23 mouse cellular contexts compared by ENCODE assay signal in the genomic region with DNA sequence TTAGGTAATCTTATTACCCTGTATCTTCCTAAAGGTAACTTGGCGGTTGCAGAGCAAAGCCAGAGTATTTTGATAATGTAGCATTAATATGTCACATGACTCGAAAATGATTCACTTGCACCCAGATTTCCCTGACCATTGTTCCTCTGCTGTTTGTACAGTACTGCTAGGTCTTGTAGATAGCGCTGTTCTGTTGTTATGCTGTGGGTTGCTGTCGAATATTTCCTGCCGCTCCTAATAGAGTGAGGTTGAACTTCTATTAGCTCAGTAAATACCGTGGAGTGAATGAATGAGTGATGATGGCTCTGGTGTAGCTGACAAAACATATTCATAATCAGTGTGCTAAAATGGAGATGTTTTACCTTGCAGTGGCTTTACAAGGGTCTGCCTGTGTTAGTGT.
"Had no signal": no experiment of that assay in that cellular context is flagged by ENCODE, and none has a peak within 500 bp of the region (broad histone marks: within the 10 kb centered on the region; RNA-seq: fewer than 3 reads in every experiment).

No protein-coding gene starts in this region.

- ATAC-seq: forebrain, postnatal 0 days; inflammation-experienced regulatory T-cells, adult 6 months; intestine, embryonic 15.5 days; intestine, postnatal 0 days had no signal

- H3K4me3 ChIP-seq: heart, adult 2 months; heart, embryonic 12.5 days; hindbrain, embryonic 10.5 days; hindbrain, embryonic 12.5 days; hindbrain, embryonic 15.5 days; intestine, embryonic 15.5 days; layer of hippocampus, adult 2 months; left cerebral cortex, adult 2 months; limb, embryonic 10.5 days; limb, embryonic 12.5 days had no signal

- H3K36me3 ChIP-seq: heart, embryonic 12.5 days; hindbrain, embryonic 10.5 days; hindbrain, embryonic 12.5 days; hindbrain, embryonic 15.5 days; intestine, embryonic 15.5 days; limb, embryonic 10.5 days; limb, embryonic 12.5 days had no signal

- DNase-seq: forebrain, postnatal 0 days; gastrocnemius, postnatal 10 days; gastrocnemius, postnatal 25 days; heart, adult 2 months; heart, postnatal 10 days; heart, postnatal 4 days; kidney, adult 18-20 months; kidney, adult 8-10 months; kidney, postnatal 10 days; kidney, postnatal 25 days; kidney, postnatal 4 days; liver had no signal

- H3K27me3 ChIP-seq: heart, embryonic 12.5 days; hindbrain, embryonic 12.5 days; hindbrain, embryonic 15.5 days; intestine, embryonic 15.5 days; limb, embryonic 12.5 days had no signal

- H3K4me2 ChIP-seq: heart, embryonic 12.5 days; hindbrain, embryonic 12.5 days; hindbrain, embryonic 15.5 days; intestine, embryonic 15.5 days; limb, embryonic 12.5 days had no signal

- H3K9me3 ChIP-seq: heart, embryonic 12.5 days; hindbrain, embryonic 10.5 days; hindbrain, embryonic 12.5 days; hindbrain, embryonic 15.5 days; intestine, embryonic 15.5 days; limb, embryonic 10.5 days; limb, embryonic 12.5 days had no signal

- H3K27ac ChIP-seq: heart, adult 2 months; hindbrain, embryonic 10.5 days; hindbrain, embryonic 12.5 days; hindbrain, embryonic 15.5 days; intestine, embryonic 15.5 days; layer of hippocampus, adult 2 months; left cerebral cortex, adult 2 months; limb, embryonic 10.5 days; limb, embryonic 12.5 days had no signal

- H3K4me1 ChIP-seq: hindbrain, embryonic 10.5 days; intestine, embryonic 15.5 days; limb, embryonic 10.5 days had no signal

- H3K9ac ChIP-seq: forebrain, postnatal 0 days; heart, embryonic 12.5 days; hindbrain, embryonic 12.5 days; hindbrain, embryonic 15.5 days; intestine, embryonic 15.5 days; limb, embryonic 12.5 days had no signal
